Mouse (Mus musculus) hindbrain, embryonic 11.5 days (tissue): ENCODE results near the gene Olfr209. TPM values are rescaled to one million over a fixed set of nuclear protein-coding genes. Genes with fewer than 3 reads are reported as not detected.
"Not testable (repeated sequence)": the region's sequence is repeated elsewhere in the genome, so short reads cannot be mapped to it uniquely, and the experiment has no call there.

ENCODE experiments used
- ATAC-seq: fragments of 200-750 bp; cut with Nextera tagmentation; 2 replicates; pipeline ENCODE4 v1.8.0; 2017; ENCODE audit warnings: mild to moderate bottlenecking, moderate TSS enrichment, moderate library complexity; ENCODE audit not compliant: low FRiP score
- DNase-seq: peaks from one replicate; pipeline ENCODE4 v3.0.0-alpha.2; 2015; ENCODE audit warnings: low spot score
- H3K27ac ChIP-seq: fragments of 300-500 bp; sonication (generic); 2 replicates; pipeline ENCODE4 v1.5.1; 2014; ENCODE audit warnings: mild to moderate bottlenecking, low read depth, low read length
- H3K27me3 ChIP-seq: fragments of 300-500 bp; sonication (generic); 2 replicates; pipeline ENCODE4 v1.6.1; 2014; ENCODE audit warnings: mild to moderate bottlenecking, low read length, moderate library complexity, mixed read lengths; ENCODE audit not compliant: control insufficient read depth, insufficient read depth
- H3K36me3 ChIP-seq: fragments of 300-500 bp; sonication (generic); 2 replicates; pipeline ENCODE4 v1.6.1; 2014; ENCODE audit warnings: mild to moderate bottlenecking, low read length, moderate library complexity, mixed read lengths; ENCODE audit not compliant: control insufficient read depth, insufficient read depth
- H3K4me1 ChIP-seq: fragments of 300-500 bp; sonication (generic); replicated peaks from 2 replicates; pipeline ENCODE4 v1.6.1; 2014; ENCODE audit warnings: low read length, mixed read lengths; ENCODE audit not compliant: control insufficient read depth, insufficient read depth
- H3K4me2 ChIP-seq: fragments of 300-500 bp; sonication (generic); replicated peaks from 2 replicates; pipeline ENCODE4 v1.6.1; 2014; ENCODE audit warnings: mild to moderate bottlenecking, low read depth, low read length
- H3K4me3 ChIP-seq: fragments of 300-500 bp; sonication (generic); 2 replicates; pipeline ENCODE4 v1.5.1; 2014; ENCODE audit warnings: low read depth, low read length
- H3K9ac ChIP-seq: fragments of 300-500 bp; sonication (generic); 2 replicates; pipeline ENCODE4 v1.6.1; 2014; ENCODE audit warnings: low read depth, low read length
- H3K9me3 ChIP-seq: fragments of 300-500 bp; sonication (generic); 2 replicates; pipeline ENCODE4 v1.6.1; 2016; ENCODE audit warnings: low read length; ENCODE audit not compliant: control insufficient read depth
- WGBS: fragments of 180-500 bp; shearing (Covaris S2); extraction: QIAGEN DNeasy Blood & Tissue Kit; methylation state at CpG from one replicate; pipeline ENCODE4 v1.1.7; 2014; 5-methylcytosine and 5-hydroxymethylcytosine counted together
- polyA plus RNA-seq: library from polyadenylated mRNA; unstranded; fragments of >200 nt; fragmentation: Nextera tagmentation; extraction: Ambion mirVana; gene quantifications from 2 replicates; pipeline ENCODE4 v1.2.1, GENCODE M21; 2014

Olfr209 gene
- polyA plus RNA-seq, 1 experiment from 2014 or later = not detected

DNA sequence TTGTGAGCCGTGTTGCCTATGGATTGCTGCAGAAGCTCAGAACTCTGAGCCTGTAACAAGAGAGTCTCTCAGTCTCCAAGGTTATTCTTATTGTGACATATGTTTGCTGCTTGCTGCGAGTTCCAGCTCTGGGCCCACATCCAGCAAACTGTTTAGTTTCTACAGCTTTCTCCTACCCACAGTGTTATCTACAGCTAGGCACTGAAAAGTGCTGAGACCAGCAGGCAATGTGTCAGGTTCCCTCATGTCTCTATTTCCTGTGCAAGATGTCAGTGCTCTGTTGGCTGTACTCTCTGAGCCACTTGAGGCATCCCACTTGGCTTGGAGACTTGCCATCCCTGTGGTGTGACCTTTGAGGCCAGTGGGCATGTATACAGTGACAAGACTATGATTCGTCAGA, 29.5 kb upstream of the Olfr209 start:
- Histone ChIP-seq H3K4me3 (no peak overlapping the region), H3K9ac (no peak overlapping the region), H3K4me1 (no peaks in the 10 kb centered on the region), H3K27me3 (no peaks in the 10 kb centered on the region), H3K27ac (no peak overlapping the region), H3K36me3 (no peaks in the 10 kb centered on the region), H3K9me3 (no peaks in the 10 kb centered on the region), H3K4me2 (no peak overlapping the region)
- 84% methylated on average over 3 of the region's 3 CpGs for WGBS
- DNase-seq = no peak
- no peak for ATAC-seq

DNA sequence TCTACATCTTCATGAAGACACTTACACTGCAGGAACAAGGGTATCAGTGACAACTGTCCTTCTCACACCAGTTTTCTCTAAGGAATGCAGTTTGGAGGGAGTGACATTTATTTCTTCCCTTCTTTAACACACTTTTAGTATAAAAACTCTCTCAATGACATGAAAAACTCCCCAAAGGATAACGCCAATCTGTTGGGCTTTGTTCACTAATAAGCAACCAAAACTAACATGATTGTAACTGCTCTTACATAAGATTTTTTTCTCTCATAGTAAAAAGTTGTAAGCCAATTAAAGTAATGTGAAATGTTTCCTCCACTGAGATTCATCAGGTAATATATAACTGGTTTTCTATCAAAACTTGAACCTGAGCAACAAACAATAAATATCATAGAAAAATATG, 14.6 kb downstream of the Olfr209 start, which contains the start of gene Olfr206:
Gene Olfr206, minus strand, starts transcription at position 101 of the 400 bp plus-strand sequence.
- Histone ChIP-seq H3K9me3 (no peaks in the 10 kb centered on the region), H3K27me3 (no peaks in the 10 kb centered on the region), H3K4me2 (no peak within 1 kb of the TSS), H3K4me1 (no peaks in the 10 kb centered on the region), H3K36me3 (no peaks in the 10 kb centered on the region), H3K27ac (no peak within 1 kb of the TSS), H3K9ac (no peak within 1 kb of the TSS), H3K4me3 (no peak within 1 kb of the TSS)
- WGBS = 92% methylated on average over 1 of the region's 1 CpGs
- no peak for DNase-seq
- no peak for ATAC-seq

DNA sequence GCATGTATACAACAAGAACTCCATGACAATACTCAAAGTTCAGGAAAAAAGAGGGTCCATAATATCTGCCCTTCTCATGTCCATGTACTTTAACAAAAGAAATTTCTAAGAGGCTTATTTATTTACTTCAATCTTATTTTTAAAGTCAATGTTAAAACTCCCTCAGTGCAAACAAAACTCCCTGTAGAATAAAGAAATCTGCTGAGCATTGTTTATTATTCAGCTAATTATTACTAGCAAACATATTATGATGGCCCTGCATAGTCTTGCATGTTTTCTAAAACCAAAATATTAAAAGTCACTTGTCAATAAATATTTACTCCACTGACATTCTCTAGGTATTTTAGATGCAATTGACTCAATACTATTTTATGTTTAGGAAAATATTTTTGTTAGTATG, 32.8 kb downstream of the Olfr209 start, which contains the start of gene Olfr205:
Gene Olfr205, minus strand, starts transcription at position 101 of the 400 bp plus-strand sequence.
- Histone ChIP-seq H3K27me3 (no peaks in the 10 kb centered on the region), H3K4me1 (no peaks in the 10 kb centered on the region)

DNA sequence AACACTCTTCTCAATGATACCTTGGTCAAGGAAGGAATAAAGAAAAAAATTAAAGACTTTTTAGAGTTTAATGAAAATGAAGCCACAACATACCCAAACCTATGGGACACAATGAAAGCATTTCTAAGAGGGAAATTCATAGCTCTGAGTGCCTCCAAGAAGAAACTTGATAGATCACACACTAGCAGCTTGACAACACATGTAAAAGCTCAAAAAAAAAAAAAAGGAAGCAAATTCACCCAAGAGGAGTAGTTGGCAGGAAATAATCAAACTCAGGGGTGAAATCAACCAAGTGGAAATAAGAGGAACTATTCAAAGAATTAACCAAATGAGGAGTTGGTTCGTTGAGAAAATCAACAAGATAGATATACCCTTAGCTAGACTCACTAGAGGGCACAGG, 40.5 kb downstream of the Olfr209 start:
- DNase-seq, H3K27me3 ChIP-seq, H3K36me3 ChIP-seq, H3K9me3 ChIP-seq, H3K4me2 ChIP-seq, ATAC-seq, H3K4me3 ChIP-seq, H3K27ac ChIP-seq, H3K9ac ChIP-seq, H3K4me1 ChIP-seq: not testable (repeated sequence)
- WGBS = 69% methylated on average over 1 of the region's 1 CpGs

More for the DNA sequence above, 32.8 kb downstream of the Olfr209 start, which contains the start of gene Olfr205:
- no peak for DNase-seq
- H3K4me3 ChIP-seq = no peak within 1 kb of the TSS
- no peak within 1 kb of the TSS for H3K27ac ChIP-seq
- H3K36me3 ChIP-seq = no peaks in the 10 kb centered on the region
- no peak within 1 kb of the TSS for H3K4me2 ChIP-seq
- H3K9ac ChIP-seq = no peak within 1 kb of the TSS
- no peak for ATAC-seq
- H3K9me3 ChIP-seq = no peaks in the 10 kb centered on the region

DNA sequence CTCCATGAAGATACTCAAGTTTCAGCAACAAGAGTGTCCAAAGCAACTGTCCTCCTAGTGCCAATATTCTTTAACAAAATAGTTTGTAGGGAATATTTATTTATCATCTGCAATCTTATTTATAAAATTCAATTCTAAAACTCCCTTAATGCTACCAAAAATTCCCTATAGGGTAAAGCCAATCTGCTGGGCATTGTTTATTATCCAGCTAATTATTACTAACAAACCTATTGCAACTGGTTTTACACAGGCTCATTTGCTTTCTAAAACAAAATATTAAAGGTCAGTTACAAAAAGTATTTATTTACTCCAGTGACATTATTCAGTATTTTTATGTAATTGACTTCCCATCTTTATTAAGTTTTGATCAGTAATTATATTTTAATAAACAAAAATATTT, 45.6 kb downstream of the Olfr209 start, which contains the start of gene Olfr204:
Gene Olfr204, minus strand, starts transcription at position 101 of the 400 bp plus-strand sequence.
- Histone ChIP-seq H3K36me3 (no peaks in the 10 kb centered on the region), H3K9me3 (no peaks in the 10 kb centered on the region), H3K27ac (no peak within 1 kb of the TSS), H3K4me2 (no peak within 1 kb of the TSS), H3K27me3 (no peaks in the 10 kb centered on the region), H3K4me1 (no peaks in the 10 kb centered on the region), H3K4me3 (no peak within 1 kb of the TSS), H3K9ac (no peak within 1 kb of the TSS)
- DNase-seq = no peak
- ATAC-seq = no peak

Other genes starting within 250 kb of the Olfr209 start
- gene Olfr194, start 242.9 kb downstream of the Olfr209 start, polyA plus RNA-seq = not detected in 2 replicates
- not detected in 2 replicates for gene Olfr195, start 216.9 kb downstream of the Olfr209 start, polyA plus RNA-seq
- gene Olfr196, start 193.5 kb downstream of the Olfr209 start, polyA plus RNA-seq = not detected in 2 replicates
- not detected in 2 replicates for gene Olfr198, start 160.5 kb downstream of the Olfr209 start, polyA plus RNA-seq
- 0.12 TPM in 1 of 2 replicates, not detected in the other for gene Olfr199, start 144.2 kb downstream of the Olfr209 start, polyA plus RNA-seq
- not detected in 2 replicates for gene Olfr201, start 91.4 kb downstream of the Olfr209 start, polyA plus RNA-seq
- gene Olfr202, start 77.2 kb downstream of the Olfr209 start, polyA plus RNA-seq = not detected in 2 replicates
- not detected in 2 replicates for gene Olfr203, start 65.1 kb downstream of the Olfr209 start, polyA plus RNA-seq
- not detected in 2 replicates for gene Olfr204, start 45.7 kb downstream of the Olfr209 start, polyA plus RNA-seq
- not detected in 2 replicates for gene Olfr205, start 32.9 kb downstream of the Olfr209 start, polyA plus RNA-seq
- not detected in 2 replicates for gene Olfr206, start 14.7 kb downstream of the Olfr209 start, polyA plus RNA-seq
- gene Gabrr3, start 43.3 kb upstream of the Olfr209 start, polyA plus RNA-seq = 0.12 TPM in 1 of 2 replicates, not detected in the other
- gene Riox2, start 107.8 kb upstream of the Olfr209 start, polyA plus RNA-seq = 24.0 and 26.6 TPM in 2 replicates
- gene Crybg3, start 237.0 kb upstream of the Olfr209 start, polyA plus RNA-seq = 8.3 and 10.4 TPM in 2 replicates